Mouse (Mus musculus) forebrain, embryonic 16.5 days (tissue): ENCODE results near the gene Pam16. TPM values are rescaled to one million over a fixed set of nuclear protein-coding genes. Genes with fewer than 3 reads are reported as not detected.

ENCODE experiments used
- ATAC-seq: fragments of 200-750 bp; cut with Nextera tagmentation; 2 replicates; pipeline ENCODE4 v1.8.0; 2017; ENCODE audit warnings: mild to moderate bottlenecking, moderate library complexity
- H3K27ac ChIP-seq: fragments of 300-500 bp; sonication (generic); 2 replicates; pipeline ENCODE4 v1.5.1; 2014; ENCODE audit warnings: low read length, control low read depth
- H3K27me3 ChIP-seq: fragments of 300-500 bp; sonication (generic); replicated peaks from 2 replicates; pipeline ENCODE4 v1.6.1; 2014; ENCODE audit warnings: low read length; ENCODE audit not compliant: control insufficient read depth, insufficient read depth
- H3K36me3 ChIP-seq: fragments of 300-500 bp; sonication (generic); 2 replicates; pipeline ENCODE4 v1.6.1; 2014; ENCODE audit not compliant: control insufficient read depth, insufficient read depth
- H3K4me1 ChIP-seq: fragments of 300-500 bp; sonication (generic); replicated peaks from 2 replicates; pipeline ENCODE4 v1.6.1; 2014; ENCODE audit warnings: low read length; ENCODE audit not compliant: control insufficient read depth, insufficient read depth
- H3K4me2 ChIP-seq: fragments of 300-500 bp; sonication (generic); 2 replicates; pipeline ENCODE4 v1.6.1; 2014; ENCODE audit warnings: mild to moderate bottlenecking, low read length, control low read depth
- H3K4me3 ChIP-seq: fragments of 300-500 bp; sonication (generic); replicated peaks from 2 replicates; pipeline ENCODE4 v1.5.1; 2014; ENCODE audit warnings: mild to moderate bottlenecking, low read length, control low read depth
- H3K9ac ChIP-seq: fragments of 300-500 bp; sonication (generic); replicated peaks from 2 replicates; pipeline ENCODE4 v1.6.1; 2014; ENCODE audit warnings: low read depth, low read length, control low read depth
- H3K9me3 ChIP-seq: fragments of 300-500 bp; sonication (generic); 2 replicates; pipeline ENCODE4 v1.6.1; 2016; ENCODE audit warnings: low read length; ENCODE audit not compliant: control insufficient read depth
- WGBS: fragments of 180-500 bp; shearing (Covaris S2); extraction: QIAGEN DNeasy Blood & Tissue Kit; methylation state at CpG from one replicate; pipeline ENCODE4 v1.1.7; 2014; 5-methylcytosine and 5-hydroxymethylcytosine counted together
- polyA plus RNA-seq: library from polyadenylated mRNA; unstranded; fragments of >200 nt; fragmentation: Nextera tagmentation; extraction: Ambion mirVana; gene quantifications from 2 replicates; pipeline ENCODE4 v1.2.1, GENCODE M21; 2015

The Pam16 gene
- polyA plus RNA-seq, 1 experiment from 2014 or later, result 157 TPM

DNA sequence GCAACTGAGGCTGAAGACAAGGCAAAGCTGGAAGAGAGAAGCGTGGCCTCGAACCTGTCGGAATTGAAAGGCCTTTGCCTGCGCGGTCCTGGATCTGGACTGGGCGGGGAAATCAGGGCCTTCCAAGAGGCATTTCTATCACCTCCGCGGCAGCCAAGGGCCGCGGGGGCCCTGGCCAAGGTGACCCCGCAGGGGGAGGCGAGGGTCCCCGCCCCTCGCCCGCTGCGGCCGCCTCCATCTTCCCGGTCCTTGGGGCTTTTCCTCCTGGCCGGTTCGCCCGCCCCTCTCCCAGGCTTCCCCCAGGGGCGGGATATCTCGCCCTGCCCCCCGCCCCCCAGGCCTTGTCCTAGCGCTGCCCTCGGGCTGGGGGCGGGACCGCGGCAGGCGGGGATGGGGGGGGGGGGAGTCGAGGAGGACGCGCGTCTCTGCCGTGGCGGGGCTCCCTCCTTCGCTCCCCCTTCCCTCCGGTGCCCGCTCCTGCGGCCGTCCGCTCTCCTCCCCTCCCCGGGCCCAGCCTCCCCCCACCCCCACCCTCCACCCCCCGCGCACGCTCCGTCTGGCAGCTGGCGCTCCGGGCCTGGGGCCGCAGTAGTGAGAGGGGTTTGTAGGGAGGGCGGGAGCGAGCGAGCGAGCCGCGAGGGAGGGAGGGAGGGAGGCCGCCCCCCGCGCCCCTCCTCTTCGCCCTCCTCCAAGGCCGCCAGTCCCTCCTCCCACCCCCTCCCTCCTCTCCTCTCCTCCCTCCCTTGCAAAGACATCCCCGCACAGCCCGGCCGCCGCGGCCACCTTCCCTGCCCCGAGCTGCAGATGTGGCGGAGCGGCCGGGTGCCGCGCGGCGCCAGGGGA is 30.6 kb downstream of the Pam16 start, which contains the start of gene Glis2:
Gene Glis2 (plus strand): TSS at position 743 of the 843 bp plus-strand sequence.
- Histone ChIP-seq H3K4me1 (peaks cover 56% of the 10 kb centered on the region), H3K4me3 (peak within 1 kb of the TSS; percentile 57), H3K4me2 (peak within 1 kb of the TSS; percentile 91), H3K9me3 (no peaks in the 10 kb centered on the region), H3K36me3 (no peaks in the 10 kb centered on the region; the same call in 1 of the 2 replicates), H3K27me3 (no peaks in the 10 kb centered on the region), H3K9ac (peak within 1 kb of the TSS; percentile 83), H3K27ac (peak within 1 kb of the TSS; percentile 91)
- WGBS, result 2% methylated on average over 21 of the region's 74 CpGs
- peak; percentile 81 for ATAC-seq

DNA sequence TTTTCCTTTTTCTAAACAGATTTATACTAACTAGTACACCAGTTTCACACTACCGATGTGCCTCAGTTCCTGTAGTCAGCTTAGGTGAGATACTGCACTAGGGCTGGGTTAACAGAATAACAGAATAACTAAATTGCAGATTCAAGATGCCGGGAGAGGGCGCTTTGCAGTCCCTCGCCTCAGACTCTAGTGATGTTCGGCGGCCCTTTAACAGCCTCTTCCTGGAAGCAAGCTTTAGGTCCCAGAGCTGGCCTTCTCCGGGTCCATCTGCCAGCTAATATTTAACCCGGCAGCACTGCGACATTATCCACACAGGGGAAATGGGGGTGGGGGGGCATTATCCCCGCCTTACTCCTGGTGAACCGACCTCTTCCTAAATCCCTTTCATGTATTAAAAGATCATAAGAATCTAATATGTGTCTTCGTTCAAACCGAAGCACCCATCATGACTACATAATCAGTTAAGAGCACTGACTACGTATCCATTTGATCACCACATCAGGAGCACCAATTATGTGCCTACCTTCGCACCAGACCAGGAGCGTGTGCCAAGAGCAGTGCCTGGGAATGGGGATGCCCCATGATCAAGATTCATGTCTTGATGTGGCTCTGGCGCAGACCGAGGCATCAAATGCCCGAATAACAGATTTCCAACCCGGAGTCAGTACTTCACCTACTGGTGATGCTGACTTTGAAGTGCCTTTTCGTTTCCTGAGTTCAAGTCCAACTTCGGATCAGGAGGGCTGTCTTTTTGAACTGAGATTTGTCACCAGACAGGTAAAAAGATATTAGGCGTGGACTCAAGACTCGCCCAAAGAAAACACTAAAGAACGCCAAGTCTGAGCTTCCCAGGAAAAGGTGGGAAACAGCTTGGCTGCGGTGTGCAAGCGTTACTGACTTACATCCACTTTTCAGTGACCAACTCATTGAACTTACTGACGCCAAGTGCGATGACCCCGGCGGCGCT is 31.6 kb downstream of the Pam16 start:
- 12% methylated on average over 32 of the region's 32 CpGs for WGBS
- peaks cover 46% of the 10 kb centered on the region for H3K4me1 ChIP-seq
- H3K27ac ChIP-seq, result peak overlapping the region; percentile 91
- H3K9me3 ChIP-seq, result no peaks in the 10 kb centered on the region
- H3K27me3 ChIP-seq, result no peaks in the 10 kb centered on the region
- H3K9ac ChIP-seq, result peak overlapping the region; percentile 83
- H3K4me2 ChIP-seq, result peak overlapping the region; percentile 91
- no peaks in the 10 kb centered on the region; the same call in 1 of the 2 replicates for H3K36me3 ChIP-seq
- ATAC-seq, result peak; percentile 9; the same call in 1 of the 2 replicates
- peak overlapping the region; percentile 57 for H3K4me3 ChIP-seq

DNA sequence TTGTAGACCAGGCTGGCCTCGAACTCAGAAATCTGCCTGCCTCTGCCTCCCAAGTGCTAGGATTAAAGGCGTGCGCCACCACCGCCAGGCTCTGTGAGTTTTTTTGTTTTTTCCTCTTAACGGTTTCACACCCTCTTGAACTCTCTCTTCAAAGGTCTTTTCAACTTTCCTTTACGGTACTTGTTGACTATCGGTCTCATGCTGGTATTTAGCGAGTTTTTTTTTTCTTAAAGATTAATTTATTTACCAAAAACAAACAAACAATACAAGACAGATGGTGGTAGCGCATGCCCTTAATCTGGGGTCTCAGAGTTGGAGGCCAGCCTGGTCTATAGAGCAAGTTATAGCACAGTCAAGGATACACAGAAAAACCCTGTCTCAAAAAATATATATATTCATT is 34.6 kb downstream of the Pam16 start:
- 94% methylated on average over 9 of the region's 9 CpGs for WGBS
- ATAC-seq, result no peak
- Histone ChIP-seq H3K4me2 (no peak overlapping the region), H3K27me3 (no peaks in the 10 kb centered on the region), H3K9ac (no peak overlapping the region), H3K4me1 (peaks cover 32% of the 10 kb centered on the region), H3K36me3 (no peaks in the 10 kb centered on the region; the same call in 1 of the 2 replicates), H3K27ac (no peak overlapping the region), H3K9me3 (no peaks in the 10 kb centered on the region), H3K4me3 (no peak overlapping the region)

DNA sequence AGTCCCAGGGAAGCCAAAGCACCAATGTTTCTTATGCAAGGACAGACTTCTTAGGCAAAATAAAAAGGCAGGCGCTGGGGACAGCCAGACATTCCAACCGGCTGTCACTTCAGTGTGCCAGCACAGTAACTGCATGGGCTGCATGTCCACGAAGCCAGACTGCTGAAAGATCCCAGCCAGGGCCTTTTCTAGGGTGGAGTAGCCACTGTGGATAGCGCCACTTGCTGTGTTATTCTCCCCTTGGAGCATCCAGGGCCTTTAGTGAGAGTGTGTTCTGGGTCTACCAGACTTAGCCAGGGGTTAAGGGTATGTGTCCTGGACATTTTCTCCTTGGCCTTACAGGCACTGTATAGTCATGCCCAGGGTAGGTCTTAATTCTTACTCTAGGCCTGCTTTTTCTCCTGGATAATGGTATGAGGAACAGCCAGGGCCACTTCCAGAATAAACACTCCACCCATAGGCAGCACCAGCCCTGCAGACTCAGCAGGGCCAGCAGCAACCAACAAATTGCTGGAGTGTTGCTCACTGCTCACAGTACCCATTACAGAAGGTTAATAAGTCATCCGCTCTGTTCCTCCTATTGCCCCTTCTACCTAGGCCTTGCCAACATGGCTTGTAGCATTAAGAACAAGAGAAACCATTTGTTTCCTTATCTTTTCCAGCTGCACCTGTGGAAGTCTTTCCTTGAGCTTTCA is 37.1 kb downstream of the Pam16 start:
- H3K4me1 ChIP-seq, result peaks cover 18% of the 10 kb centered on the region
- no peak overlapping the region for H3K4me3 ChIP-seq

DNA sequence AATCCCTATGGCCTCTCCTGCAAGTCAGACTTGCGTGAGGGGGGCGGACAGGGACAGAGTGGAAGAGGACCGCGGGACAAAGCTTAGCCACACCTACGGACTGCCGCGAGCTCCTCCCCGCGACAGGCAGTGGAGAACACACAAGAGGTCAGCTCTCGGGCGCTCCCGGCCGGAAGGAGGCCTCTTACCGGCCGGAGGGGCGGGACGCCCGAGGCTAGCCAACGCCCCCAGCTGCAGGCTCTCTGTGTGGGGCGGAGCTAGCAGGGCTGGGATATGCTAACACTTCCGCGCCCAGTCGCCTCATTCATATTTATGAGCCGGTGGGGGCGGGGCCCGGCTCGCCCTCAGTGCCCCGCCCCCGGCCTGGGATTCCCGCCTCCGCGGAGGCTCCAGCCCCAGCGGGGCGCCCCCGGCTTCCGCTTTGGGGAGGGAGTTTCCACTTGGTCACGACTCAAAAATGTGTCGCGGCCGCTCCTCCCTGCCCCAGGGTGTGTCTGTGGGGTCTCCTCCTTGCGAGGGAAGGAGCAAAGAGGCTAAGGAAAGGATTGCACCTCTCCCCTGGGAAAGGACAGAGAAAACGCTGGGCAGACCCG is 38.2 kb downstream of the Pam16 start:
- Histone ChIP-seq H3K27ac (peak overlapping the region; percentile 43), H3K9me3 (no peaks in the 10 kb centered on the region), H3K4me3 (peak overlapping the region; percentile 67), H3K4me2 (peak overlapping the region; percentile 77), H3K36me3 (no peaks in the 10 kb centered on the region; the same call in 1 of the 2 replicates), H3K27me3 (no peaks in the 10 kb centered on the region), H3K9ac (peak overlapping the region; percentile 73), H3K4me1 (peaks cover 14% of the 10 kb centered on the region)
- under 1% methylated on average over 43 of the region's 43 CpGs for WGBS
- ATAC-seq, result peak; percentile 95

More for the DNA sequence above, 37.1 kb downstream of the Pam16 start:
- Histone ChIP-seq H3K4me2 (no peak overlapping the region), H3K9me3 (no peaks in the 10 kb centered on the region), H3K27ac (peak overlapping the region; percentile 43), H3K9ac (no peak overlapping the region), H3K36me3 (no peaks in the 10 kb centered on the region; the same call in 1 of the 2 replicates), H3K27me3 (no peaks in the 10 kb centered on the region)
- ATAC-seq, result peak; percentile 9; the same call in 1 of the 2 replicates
- 45% methylated on average over 5 of the region's 5 CpGs for WGBS

DNA sequence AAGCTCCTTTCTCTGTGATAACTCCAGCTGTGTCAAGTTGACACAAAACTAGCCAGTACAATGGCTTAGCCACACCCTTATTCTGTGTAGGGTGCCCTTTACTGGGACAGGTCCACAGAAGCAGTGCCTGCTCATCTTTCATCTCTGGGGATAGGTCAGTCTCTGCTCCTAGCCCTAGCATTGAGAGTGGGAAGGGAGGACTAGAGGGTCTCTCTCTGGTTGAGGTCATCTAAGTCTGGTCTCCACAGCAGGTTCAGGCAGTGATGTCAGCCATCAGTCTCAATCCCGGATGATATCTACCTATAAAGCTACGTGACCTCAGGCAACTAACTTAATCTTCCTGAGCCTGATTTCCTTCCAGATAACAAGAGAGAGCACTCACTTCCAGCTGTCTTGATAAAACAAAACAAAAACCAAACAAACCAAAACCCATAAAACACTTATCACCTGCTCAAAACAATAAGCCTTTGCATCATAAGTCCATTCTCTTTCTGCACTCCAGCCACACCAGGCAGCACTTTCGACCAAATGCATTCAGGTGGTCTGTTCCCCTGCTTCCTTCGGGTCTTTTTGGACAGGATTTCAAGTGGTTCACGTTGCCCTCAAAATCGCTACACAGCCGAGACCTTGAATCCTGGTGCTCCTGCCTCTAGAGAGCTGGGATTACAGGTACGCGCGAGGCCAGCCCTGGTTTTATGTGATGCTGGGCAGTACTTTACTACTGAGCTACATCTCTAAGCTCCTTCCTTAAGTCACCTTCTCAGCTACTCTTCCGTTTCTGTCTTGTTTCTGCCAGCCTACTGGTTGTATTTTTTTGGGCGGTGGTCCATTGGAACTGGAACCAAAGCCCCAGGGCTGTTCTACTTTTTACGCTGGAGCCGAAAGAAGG is 38.9 kb downstream of the Pam16 start:
- H3K4me1 ChIP-seq, result peaks cover 14% of the 10 kb centered on the region
- 11% methylated on average over 14 of the region's 14 CpGs for WGBS
- H3K9ac ChIP-seq, result peak overlapping the region; percentile 73
- H3K27me3 ChIP-seq, result no peaks in the 10 kb centered on the region
- H3K4me2 ChIP-seq, result peak overlapping the region; percentile 77
- H3K9me3 ChIP-seq, result no peaks in the 10 kb centered on the region
- peak overlapping the region; percentile 67 for H3K4me3 ChIP-seq
- peak; percentile 34 for ATAC-seq
- no peaks in the 10 kb centered on the region; the same call in 1 of the 2 replicates for H3K36me3 ChIP-seq
- H3K27ac ChIP-seq, result peak overlapping the region; percentile 43

DNA sequence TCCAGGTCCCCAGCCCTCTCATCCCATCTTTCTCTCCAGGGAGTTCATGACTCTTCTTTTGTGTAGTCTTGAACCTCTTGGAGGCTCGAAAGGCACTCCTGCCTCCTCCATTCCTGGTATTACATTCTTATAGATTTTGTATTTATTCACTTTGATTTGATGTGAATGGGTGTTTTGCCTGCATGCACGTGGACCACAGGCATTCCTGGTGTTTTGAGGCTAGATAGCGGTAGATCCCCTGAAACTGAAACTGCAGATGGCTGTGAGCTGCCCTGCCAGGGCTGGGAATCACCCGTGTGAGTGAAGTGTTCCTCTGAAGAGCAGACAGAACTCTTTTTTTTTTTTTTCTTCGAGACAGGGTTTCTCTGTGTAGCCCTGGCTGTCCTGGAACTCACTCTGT is 40.4 kb downstream of the Pam16 start:
- Histone ChIP-seq H3K4me2 (no peak overlapping the region), H3K36me3 (no peaks in the 10 kb centered on the region), H3K4me1 (peaks cover 14% of the 10 kb centered on the region), H3K9me3 (no peaks in the 10 kb centered on the region), H3K4me3 (no peak overlapping the region), H3K27ac (no peak overlapping the region), H3K27me3 (no peaks in the 10 kb centered on the region), H3K9ac (no peak overlapping the region)
- 77% methylated on average over 5 of the region's 5 CpGs for WGBS
- ATAC-seq, result no peak

DNA sequence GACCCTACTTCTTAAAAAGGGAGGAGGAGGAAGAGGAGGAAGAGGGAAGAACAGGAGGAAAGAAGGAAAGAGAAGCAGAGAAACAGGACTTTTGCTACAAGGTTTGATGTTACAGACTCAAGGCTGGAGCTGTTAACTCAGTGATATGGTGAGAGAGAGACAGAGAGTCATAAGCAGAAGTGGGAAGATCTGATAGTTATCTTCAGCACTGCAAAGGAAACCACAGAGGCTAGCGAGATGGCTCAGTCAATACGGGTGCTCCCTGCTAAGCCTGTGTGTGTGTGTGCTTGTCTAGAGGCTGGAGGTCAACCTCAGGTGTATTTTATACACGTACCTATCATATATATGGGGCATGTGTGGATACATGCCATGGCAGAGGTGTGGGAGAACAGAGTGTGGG is 41.0 kb downstream of the Pam16 start:
- H3K4me1 ChIP-seq, result peaks cover 14% of the 10 kb centered on the region
- 90% methylated on average over 3 of the region's 3 CpGs for WGBS
- ATAC-seq, result no peak

More for the DNA sequence above, 41.0 kb downstream of the Pam16 start:
- Histone ChIP-seq H3K4me2 (no peak overlapping the region), H3K27me3 (no peaks in the 10 kb centered on the region), H3K9ac (no peak overlapping the region), H3K4me3 (no peak overlapping the region), H3K36me3 (no peaks in the 10 kb centered on the region), H3K27ac (no peak overlapping the region), H3K9me3 (no peaks in the 10 kb centered on the region)
